Mouse (Mus musculus) layer of hippocampus, adult 2 months (tissue): Measurements from ENCODE around the gene Epm2a. TPM values are rescaled to one million over a fixed set of nuclear protein-coding genes. Genes with fewer than 3 reads are reported as not detected.
"Not testable (repeated sequence)": the region's sequence is repeated elsewhere in the genome, so short reads cannot be mapped to it uniquely, and the experiment has no call there.

Experiments used
- DNase-seq, 2 experiments: peaks; one replicate each; pipeline ENCODE4 v3.0.0; 2022; ENCODE audit warnings: low spot score in 2 of 2
- H3K27ac ChIP-seq: fragments of 200-600 bp; 2 replicates; pipeline ENCODE4 v1.8.1; 2022
- H3K4me3 ChIP-seq: fragments of 200-600 bp; 2 replicates; pipeline ENCODE4 v1.8.1; 2022; ENCODE audit warnings: mild to moderate bottlenecking
- CTCF ChIP-seq: fragments of 200-600 bp; conservative IDR thresholded peaks from 2 replicates; pipeline ENCODE4 v1.8.1; 2022; ENCODE audit warnings: antibody characterized with exemption, mild to moderate bottlenecking, moderate library complexity
- long read RNA-seq, 2 experiments: library from polyadenylated mRNA; stranded (forward); transcript quantifications; one replicate each; pipeline ENCODE4 v2.0.0; 2021; ENCODE audit warnings: borderline mapping rate in 2 of 2
- total RNA-seq, 2 experiments: library from RNA; stranded (reverse); gene quantifications; 2 replicates each; pipeline ENCODE4 v1.2.3; 2021

Gene Epm2a
- 10 to 100 TPM; 30.9 to 34.2 TPM for total RNA-seq
- long read RNA-seq, experiment 1, partial matches to known transcripts, result 0 of 3 reads
- long read RNA-seq, experiment 1, other reads (novel, unspliced or antisense), result 3 of 3 reads
- long read RNA-seq, experiment 2, partial matches to known transcripts, result 0 of 5 reads
- long read RNA-seq, experiment 2, other reads (novel, unspliced or antisense), result 5 of 5 reads

DNA sequence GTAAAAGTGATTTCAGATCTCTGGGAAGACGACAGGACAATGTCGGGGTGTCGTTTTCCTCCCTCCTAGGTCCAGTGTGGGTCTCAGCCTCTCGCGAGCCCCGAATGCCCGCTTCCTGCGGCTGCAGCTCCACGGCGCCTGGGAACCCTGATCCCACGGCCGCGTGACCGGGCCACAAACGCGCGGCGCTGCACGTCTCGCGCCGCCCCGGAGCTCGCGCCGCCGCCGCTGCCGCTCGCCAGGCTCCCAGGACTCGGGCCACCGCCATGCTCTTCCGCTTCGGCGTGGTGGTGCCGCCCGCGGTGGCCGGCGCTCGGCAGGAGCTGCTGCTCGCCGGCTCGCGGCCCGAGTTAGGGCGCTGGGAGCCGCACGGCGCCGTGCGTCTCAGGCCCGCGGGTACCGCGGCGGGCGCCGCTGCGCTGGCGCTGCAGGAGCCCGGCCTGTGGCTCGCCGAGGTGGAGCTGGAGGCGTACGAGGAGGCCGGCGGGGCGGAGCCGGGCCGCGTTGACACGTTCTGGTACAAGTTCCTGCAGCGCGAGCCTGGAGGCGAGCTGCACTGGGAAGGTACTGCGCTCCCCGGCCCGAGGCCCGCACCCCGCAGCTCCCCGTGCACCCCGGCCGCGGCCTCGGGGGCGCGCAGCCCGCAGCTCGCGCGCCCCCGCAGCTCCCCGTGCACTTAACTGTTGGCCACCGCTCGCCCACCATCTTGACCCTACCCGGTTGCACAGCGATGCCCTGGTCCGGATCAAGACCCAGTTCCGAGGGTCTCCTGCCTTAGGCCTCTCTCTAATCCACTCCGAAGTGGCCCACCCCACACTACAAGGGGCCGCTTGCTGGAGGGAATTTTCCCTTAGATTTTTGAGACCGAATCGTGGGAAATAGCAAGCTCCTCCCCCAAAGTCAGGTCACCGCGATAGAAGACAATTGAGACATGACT lies at the start of gene Epm2a:
TSS of gene Epm2a (plus strand) at position 200 of the 937 bp plus-strand sequence.
- peak within 1 kb of the TSS; percentile 96 for H3K27ac ChIP-seq
- TF ChIP-seq CTCF, result no peak

DNA sequence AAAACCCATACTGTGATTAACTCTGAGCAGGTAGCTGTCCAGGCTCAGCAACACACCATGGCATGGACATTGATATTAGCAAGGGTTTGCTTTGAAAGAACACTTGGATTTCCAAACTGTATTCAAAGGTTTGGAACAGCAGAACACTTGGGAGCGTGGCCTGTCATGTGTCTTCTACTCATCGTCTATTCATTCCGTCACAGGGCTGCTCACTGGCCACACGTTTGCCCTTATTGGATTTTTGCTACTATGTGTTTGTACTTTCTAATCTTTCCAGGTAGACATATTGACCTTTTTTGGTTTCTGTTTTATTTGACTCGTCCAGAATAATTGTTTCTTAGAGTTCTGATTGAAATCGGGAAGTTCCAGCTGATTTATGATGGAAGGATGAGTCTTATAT lies 44.8 kb upstream of the Epm2a start:
- no peak overlapping the region for H3K4me3 ChIP-seq
- DNase-seq, result no peak
- no peak for TF ChIP-seq CTCF
- H3K27ac ChIP-seq, result no peak overlapping the region

More for the DNA sequence above, at the start of gene Epm2a:
- peak within 1 kb of the TSS; percentile 79 for H3K4me3 ChIP-seq
- DNase-seq, result peak; percentile 57 to 72

DNA sequence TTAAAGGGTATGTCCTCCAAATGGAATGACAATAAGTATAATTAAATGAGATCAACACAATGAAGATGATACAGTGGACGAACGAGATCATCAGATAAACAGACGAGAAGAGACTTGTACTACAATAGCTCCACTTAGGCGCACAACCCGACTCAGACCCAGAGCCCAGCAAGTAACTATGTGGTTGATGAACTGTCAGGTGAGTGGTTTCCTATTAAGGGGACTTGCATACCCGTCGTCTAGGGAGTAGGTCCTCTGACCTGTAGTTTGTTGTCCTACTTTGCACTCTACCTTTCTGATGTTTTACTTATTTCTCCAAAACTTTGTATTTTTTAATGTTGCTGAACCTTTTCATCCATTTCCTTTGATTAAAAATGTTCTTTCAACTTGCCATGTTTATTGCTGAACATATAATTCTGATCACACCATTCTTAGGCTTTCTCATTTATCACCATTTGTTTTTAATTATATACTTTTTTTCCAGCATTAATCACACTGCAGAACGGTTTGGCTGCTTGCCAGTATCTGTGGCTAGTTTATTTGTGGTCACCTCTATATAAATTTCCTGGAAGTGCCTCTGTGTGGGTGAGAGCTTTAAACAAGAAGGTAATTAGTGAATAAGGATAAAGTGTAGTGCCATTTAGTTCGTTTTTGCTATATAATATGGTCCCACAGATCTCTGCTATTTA lies 37.7 kb upstream of the Epm2a start:
- DNase-seq, result no peak
- no peak for TF ChIP-seq CTCF
- H3K4me3 ChIP-seq, result no peak overlapping the region

DNA sequence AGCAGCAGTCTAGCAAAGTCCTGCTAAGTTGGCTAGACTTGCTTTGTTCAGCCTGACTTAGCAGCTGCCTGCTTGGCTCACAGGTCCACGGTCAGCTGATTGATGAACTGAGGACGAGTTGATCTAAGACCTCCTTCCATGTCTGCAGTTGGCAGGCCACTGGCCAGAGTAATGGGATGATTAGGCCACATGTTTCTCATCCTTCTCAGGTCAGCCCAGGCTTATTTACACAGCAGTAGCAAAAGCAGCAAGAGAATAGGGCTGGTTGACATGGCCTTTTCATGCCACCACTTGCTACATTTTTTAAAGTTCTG lies 37.2 kb upstream of the Epm2a start:
- Histone ChIP-seq H3K4me3 (no peak overlapping the region), H3K27ac (no peak overlapping the region)
- DNase-seq, result no peak
- no peak for TF ChIP-seq CTCF

More for the DNA sequence above, 37.7 kb upstream of the Epm2a start:
- no peak overlapping the region for H3K27ac ChIP-seq

DNA sequence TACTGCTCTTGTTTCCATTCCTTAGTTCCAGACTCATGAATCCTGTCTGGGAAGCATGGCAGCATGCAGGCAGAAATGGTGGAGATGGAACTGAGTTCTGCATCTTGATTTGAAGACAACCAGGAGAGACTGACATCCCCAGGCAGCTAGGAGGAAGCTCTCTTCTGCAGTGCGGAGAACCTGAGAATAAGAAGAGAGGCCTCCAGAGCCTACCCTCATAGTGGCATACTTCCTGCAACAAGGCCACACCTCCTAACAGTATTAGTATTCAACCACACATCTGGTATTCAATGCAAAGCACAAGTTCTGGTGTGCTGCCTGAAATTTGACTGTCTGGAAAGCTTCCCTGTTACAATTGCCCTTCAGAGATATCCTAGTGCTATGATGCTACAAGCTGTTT lies 33.3 kb upstream of the Epm2a start:
- Histone ChIP-seq H3K27ac (no peak overlapping the region), H3K4me3 (no peak overlapping the region)
- no peak for DNase-seq
- no peak for TF ChIP-seq CTCF

DNA sequence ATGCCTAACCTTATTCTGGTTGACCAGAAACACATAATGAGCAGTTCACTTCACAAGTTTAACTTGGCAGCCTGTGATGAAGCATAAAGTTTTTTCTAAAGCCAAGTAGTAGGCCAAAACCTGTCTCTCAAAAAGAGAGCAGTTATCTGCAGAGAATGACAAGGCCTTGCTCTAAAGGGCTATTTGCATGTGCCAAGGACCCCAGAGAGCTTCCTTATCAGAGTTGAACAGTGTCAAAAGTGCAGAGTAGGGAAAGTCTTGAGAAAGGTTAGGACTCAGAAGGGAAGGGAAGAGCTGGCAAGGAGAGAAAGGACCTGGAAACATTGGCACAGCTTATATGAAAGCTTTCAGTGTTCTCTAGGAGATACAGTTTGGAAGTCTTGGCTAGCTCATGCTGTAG lies 32.7 kb upstream of the Epm2a start:
- no peak overlapping the region for H3K27ac ChIP-seq
- H3K4me3 ChIP-seq, result no peak overlapping the region
- DNase-seq, result no peak
- TF ChIP-seq CTCF, result no peak

DNA sequence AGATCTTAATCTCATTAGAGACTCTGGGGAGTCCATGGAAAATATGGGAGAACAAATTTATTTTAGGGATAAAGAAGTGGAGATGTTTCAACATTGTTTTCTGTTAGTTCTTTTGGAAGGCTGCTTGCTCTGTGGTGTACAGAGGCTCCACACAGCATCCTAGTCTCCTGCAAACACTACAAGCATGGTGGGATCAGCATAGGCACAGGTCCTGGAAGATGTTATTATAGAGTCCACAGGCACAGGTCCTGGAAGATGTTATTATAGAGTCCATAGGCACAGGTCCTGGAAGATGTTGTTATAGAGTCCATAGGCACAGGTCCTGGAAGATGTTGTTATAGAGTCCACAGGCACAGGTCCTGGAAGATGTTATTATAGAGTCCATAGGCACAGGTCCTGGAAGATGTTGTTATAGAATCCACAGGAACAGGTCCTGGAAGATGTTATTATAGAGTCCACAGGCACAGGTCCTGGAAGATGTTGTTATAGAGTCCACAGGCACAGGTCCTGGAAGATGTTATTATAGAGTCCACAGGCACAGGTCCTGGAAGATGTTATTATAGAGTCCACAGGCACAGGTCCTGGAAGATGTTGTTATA lies 25.2 kb upstream of the Epm2a start:
- not testable (repeated sequence) for DNase-seq, H3K4me3 ChIP-seq, H3K27ac ChIP-seq

DNA sequence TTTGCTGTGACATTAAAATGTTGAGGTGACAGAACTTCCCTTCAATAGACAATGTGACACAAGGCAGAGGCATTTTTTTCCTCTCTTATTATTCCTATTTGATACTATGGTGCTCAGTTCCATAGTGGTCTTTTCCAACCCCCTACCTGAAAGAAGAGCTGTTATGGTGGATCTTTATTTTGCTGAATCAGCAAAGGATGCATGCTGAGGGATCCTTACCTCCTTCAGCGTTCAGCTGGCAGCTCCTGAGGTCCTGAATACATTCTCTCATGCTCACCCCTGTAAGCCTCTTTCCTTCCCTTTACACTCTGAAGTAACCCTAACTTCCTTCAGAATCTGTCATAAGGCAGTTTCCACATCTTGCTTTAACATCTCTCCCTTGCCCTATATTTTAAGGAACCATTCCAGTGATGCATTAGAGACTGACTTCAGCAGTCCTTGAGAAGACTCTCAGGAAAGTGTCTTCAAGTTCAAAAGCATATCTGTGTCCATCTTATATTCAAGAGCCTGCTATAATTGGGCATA lies 23.7 kb upstream of the Epm2a start:
- DNase-seq, result no peak
- Histone ChIP-seq H3K4me3 (no peak overlapping the region), H3K27ac (no peak overlapping the region)
- TF ChIP-seq CTCF, result no peak

DNA sequence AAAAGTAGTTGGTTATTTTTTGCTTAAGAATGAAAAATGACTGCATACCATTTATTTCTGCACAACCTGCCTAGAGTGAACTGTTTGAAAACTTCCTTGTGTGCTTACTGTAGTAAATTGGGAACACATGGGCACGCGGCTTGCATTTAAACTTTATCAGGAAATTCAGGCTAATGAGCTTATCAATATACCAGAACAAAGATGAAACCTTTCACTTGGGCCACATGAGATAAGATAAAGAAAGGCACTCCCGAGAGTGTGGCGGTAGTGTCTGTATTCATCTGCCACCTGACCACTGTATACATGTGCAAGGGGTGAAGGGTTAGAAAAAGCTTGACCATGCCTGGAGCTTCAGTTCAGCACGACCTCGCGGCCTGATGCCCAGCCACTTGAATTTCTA lies 20.9 kb upstream of the Epm2a start:
- no peak overlapping the region for H3K4me3 ChIP-seq
- no peak for DNase-seq
- TF ChIP-seq CTCF, result no peak
- no peak overlapping the region for H3K27ac ChIP-seq

DNA sequence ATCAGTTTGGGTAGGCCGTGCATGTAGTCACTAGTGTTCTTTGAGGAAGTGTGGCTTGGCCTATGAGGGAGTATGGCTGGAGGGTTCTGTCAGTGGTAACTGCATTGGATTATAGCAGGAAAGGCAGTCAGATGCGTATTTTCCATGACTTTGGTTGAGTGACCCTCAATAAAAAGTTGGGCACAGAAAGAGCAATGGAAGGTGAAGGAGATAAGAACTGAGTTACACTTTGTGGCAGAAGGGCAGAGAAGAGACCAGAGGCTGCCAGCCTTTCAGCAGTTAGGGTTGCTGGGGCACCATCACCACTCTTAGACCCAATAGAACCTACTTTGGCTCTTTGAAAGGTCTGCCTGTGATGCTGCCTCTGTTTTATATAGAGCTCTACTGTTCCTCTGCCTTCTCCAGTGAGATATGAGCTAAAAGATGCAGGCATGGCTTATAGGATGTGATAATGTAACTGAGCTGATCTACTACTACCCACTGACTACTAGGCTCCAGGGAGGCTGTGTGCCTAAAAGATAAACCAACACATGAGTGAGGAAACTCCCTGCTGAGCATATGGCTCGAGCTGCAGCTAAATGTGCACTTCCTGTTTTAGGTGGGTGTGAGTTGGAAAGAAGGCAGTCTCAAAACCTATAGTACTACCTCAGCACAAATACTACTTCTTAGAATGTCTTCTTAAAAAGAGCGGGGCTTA lies 19.9 kb upstream of the Epm2a start:
- peak in 1 of 2 experiments; percentile 2 for DNase-seq
- TF ChIP-seq CTCF, result no peak
- H3K27ac ChIP-seq, result no peak overlapping the region
- no peak overlapping the region for H3K4me3 ChIP-seq

DNA sequence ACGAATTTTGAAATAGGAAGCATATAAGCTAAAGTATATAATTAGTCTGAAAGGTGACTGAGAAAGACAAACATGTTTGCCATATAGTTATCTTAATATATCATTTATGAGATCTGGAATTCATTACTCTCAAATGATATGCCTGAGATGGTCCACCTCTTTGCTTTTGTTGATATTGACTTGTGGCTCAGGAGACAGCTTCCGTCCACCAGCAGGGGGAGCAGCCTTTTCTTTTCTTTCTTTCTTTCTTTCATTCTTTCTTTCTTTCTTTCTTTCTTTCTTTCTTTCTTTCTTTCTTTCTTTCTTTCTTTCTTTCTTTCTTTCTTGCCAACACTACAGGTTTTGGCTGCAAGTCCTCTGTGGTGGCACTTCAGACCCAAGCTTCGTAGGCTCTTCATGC lies 16.7 kb upstream of the Epm2a start:
- no peak overlapping the region for H3K4me3 ChIP-seq
- peak; percentile 74 for TF ChIP-seq CTCF
- no peak for DNase-seq
- H3K27ac ChIP-seq, result no peak overlapping the region
